In the genomic region with DNA sequence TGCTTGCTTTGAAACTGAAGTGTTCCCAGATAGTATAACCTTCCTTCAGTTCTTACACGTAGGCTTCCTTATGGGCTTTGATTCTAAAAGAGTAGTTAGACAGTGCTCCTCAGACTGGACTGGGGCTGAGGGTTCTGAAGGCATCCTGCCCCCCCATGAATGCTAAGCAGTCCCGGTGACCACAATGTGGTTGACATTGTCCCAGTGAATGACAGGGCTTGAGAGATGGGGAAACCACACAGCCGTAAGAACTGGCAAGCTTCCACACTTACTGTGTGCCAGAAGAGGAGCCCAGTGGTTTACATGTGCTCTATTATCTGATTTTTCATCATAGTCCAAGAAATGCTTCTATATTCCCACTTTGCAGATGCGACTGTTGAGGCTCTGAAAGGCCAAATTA, we compare ENCODE assay signal across 12 mouse cellular contexts.
DNase-seq lines count a peak whose midpoint lies in the region; ATAC-seq lines count a peak whose summit lies in the region.
"Had no signal": no experiment of that assay in that cellular context is flagged by ENCODE, and none has a peak within 500 bp of the region (broad histone marks: within the 10 kb centered on the region; RNA-seq: fewer than 3 reads in every experiment).

No protein-coding gene starts in this region.

- intact Hi-C loops in heart, postnatal 14 days (cut with DNase I) = no loop called here
- intact Hi-C loops in left cerebral cortex, postnatal 36 days (cut with DNase I) = no loop called here

- peaks cover 7% of the 10 kb centered on the region; the same call in 1 of the 2 replicates for H3K9me3 ChIP-seq in heart, embryonic 12.5 days (replicated peaks)
- H3K9me3 ChIP-seq: intestine, embryonic 15.5 days had no signal

- no peak overlapping the region for H3K9ac ChIP-seq in heart, embryonic 12.5 days
- H3K9ac ChIP-seq: intestine, embryonic 15.5 days had no signal

- peaks cover 6% of the 10 kb centered on the region; the same call in 1 of the 2 replicates for H3K4me1 ChIP-seq in heart, embryonic 12.5 days (replicated peaks)
- H3K4me1 ChIP-seq: intestine, embryonic 15.5 days had no signal

- 81% methylated on average over 4 of the region's 4 CpGs for WGBS in heart, embryonic 12.5 days

- DNase-seq in heart, postnatal 14 days = peak; percentile 12 to 16
- peak; percentile 56 for DNase-seq in Muller cell, postnatal 12 days (ENCODE audit: inconsistent ontology term)
- no peak for DNase-seq in left cerebral cortex, postnatal 36 days (ENCODE audit: low spot score in 2 of 2)
- DNase-seq in frontal cortex, postnatal 14 days (ENCODE audit: low spot score in 2 of 2) = no peak
- DNase-seq in embryo, embryonic 10.5 days (ENCODE audit: low spot score) = no peak
- DNase-seq: thymus, adult 2 months had no signal

- no peaks in the 10 kb centered on the region for H3K36me3 ChIP-seq in heart, embryonic 12.5 days
- H3K36me3 ChIP-seq: G1E; intestine, embryonic 15.5 days had no signal

- H3K27me3 ChIP-seq in heart, embryonic 12.5 days (replicated peaks) = no peaks in the 10 kb centered on the region
- H3K27me3 ChIP-seq: intestine, embryonic 15.5 days had no signal

- H3K27ac ChIP-seq in heart, embryonic 12.5 days (ENCODE audit: poor library complexity, severe bottlenecking) = no peak overlapping the region
- H3K27ac ChIP-seq: intestine, embryonic 15.5 days had no signal

- H3K4me2 ChIP-seq in heart, embryonic 12.5 days = no peak overlapping the region
- H3K4me2 ChIP-seq: intestine, embryonic 15.5 days had no signal

- H3K4me3 ChIP-seq in heart, embryonic 12.5 days = no peak overlapping the region
- H3K4me3 ChIP-seq: intestine, embryonic 15.5 days had no signal

- ATAC-seq in heart, embryonic 12.5 days (ENCODE audit: insufficient number of reproducible peaks, low FRiP score) = no peak
- peak; percentile 14 for ATAC-seq in inflammation-experienced regulatory T-cells, adult 6 months
- peak; percentile 49; the same call in 1 of the 2 replicates for ATAC-seq in monocyte, adult 5-6 weeks (replicated peaks; ENCODE audit: insufficient number of reproducible peaks, low FRiP score, low TSS enrichment, poor library complexity, severe bottlenecking)
- ATAC-seq: forebrain, embryonic 16.5 days; intestine, embryonic 15.5 days had no signal

Comparison
In these comparisons a context has a peak if more than half of its experiments do, and no peak if none do; other contexts are left out.
1. DNase-seq: peak in heart, postnatal 14 days (2 of 2) and Muller cell, postnatal 12 days (single experiment); none in left cerebral cortex, postnatal 36 days (0 of 2), frontal cortex, postnatal 14 days (0 of 2) and embryo, embryonic 10.5 days (single experiment).